Mouse (Mus musculus): ENCODE measurements at regions not wholly inside any gene's neighbourhood (a gene's known extent, or its start where the extent isn't known, plus 50 kb on each side); places are given as distances from the start of the nearest gene placed in this dataset.

DNA sequence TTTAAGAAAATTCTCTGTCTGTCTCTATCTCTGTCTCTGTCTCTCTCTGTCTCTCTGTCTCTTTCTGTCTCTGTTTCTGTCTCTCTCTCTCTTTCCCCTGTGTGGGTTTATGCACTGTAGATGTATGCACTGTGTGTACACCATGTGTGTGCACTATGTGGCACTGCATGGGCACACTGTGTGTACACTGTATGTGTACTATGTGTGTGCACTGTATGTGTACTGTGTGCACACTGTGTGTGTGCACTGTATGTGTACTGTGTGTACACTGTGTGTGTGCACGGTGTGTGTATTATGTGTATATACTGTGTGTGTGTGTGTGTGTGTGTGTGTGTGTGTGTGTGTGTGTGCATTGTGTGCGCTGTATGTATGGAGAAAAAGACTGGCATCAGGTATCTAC, 281.5 kb upstream of the Dynlrb2 start:
- TF ChIP-seq GATA1 (IDR thresholded peaks at IDR 0.05; ENCODE audit: borderline replicate concordance, low read length): no peak
- no peak for TF ChIP-seq FLI1 (IDR thresholded peaks at IDR 0.05; ENCODE audit: low read length)
